Mouse (Mus musculus) adrenal gland (tissue): ENCODE results near the gene Pax5.

Experiments used
- intact Hi-C: fragments of 180-260 bp; cut with DNase I; formaldehyde crosslinking; loops from one replicate; pipeline ENCODE4 v1.15.1; 2025

The Pax5 gene

DNA sequence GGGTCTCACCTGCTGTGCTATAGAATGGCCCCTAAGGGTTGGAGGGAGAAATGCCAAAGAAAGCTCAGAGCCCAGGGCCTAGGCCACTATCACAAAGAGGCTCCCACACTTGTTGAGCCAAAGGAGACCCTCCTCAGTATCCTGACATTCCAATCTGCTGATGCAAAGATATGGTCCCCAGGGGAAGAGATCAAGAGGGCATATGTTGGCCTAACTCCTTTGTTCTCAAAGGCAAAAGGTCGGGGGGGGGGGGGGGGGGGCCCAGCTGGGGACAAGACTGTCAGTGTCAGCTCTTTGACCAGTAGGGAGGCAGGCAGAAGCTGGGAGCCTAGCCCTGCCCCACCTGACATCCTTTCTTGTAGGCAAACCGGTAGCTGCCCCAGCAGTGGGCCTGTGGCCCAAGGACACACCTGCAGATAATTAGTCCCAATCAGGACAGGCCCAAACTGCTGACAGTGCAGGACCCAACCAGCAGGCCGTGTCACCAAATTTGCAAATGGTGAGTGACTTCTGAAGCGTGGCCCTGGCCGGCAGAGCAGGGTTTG lies 108.0 kb downstream of the Pax5 start:
- intact Hi-C loops = no loop called here

DNA sequence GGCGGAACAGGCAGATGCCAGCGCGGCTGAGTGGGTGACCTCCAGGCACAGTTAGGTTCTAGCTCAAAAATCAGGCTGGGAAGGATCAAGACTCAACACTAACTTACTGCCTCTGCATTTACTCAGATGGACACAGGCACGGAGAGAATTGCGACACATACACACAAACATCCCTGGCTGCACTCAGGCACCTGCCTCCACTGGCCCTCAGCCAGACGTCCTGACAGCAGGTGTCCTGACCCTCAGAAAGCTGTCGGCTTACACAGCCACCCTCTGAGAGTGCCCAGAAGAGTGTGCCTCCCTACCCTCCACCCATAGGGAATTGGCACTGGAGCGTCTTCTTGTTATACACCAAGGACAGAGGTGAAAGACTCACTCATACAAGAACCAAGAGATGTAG lies 108.9 kb downstream of the Pax5 start:
- intact Hi-C loops = no loop called here

DNA sequence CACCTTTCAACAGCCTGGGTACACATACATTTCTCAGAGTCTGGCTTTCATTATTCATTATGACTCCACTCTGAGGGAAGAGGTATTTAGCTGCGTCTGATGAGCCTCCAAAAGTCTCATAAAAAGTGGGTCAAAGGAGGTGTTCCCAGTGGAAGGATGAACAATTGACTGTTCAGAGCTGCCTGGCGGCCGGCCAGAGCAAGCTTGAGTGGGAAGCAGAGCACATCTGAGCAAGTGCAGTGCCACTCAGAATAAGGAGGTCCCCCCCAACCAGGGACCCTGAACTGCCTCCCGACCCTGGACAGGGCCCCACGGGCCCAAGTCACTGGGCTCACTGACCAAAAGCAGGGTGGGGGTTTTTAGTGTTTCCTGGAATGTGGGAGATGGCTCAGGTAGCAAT lies 109.4 kb downstream of the Pax5 start:
- intact Hi-C loops = no loop called here

DNA sequence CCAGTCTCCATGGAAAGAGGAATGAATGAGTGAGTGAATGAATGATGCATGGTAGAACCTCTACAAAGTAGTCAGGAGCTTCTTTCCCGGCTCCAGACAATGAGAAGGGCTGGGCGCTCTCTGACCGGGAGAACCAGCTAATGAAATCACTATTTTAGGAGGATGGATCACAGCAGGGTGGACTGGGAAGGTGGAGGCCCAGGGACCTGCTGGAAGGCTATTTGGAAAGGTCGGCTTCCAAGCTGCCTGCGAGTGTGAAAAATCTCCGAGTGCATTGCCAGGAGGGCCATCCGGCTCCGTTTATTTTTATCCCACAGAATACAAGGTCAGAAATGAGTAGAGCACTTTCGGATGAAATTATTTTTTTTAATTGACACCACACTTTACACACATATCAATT lies 112.3 kb downstream of the Pax5 start:
- intact Hi-C loops = no loop called here

DNA sequence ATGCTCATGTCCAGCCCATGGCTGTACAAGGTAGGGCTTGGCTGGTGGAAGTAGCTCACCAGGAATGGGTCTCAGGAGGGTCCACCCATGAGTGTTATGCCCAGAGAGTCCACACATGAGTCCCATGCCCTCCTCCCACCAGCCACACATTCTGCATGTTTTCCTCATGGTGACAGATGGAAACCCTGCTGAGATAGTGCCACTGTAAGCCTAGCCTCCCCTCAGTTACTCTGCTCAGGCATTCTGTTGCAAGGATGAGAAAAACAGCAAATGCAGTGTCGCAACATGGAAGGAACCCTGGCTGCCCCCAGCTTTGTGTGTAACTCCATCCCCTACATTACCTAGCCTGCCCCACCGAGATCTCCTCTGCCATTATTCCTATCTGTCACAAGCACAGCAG lies 117.2 kb downstream of the Pax5 start:
- intact Hi-C loops = no loop called here

DNA sequence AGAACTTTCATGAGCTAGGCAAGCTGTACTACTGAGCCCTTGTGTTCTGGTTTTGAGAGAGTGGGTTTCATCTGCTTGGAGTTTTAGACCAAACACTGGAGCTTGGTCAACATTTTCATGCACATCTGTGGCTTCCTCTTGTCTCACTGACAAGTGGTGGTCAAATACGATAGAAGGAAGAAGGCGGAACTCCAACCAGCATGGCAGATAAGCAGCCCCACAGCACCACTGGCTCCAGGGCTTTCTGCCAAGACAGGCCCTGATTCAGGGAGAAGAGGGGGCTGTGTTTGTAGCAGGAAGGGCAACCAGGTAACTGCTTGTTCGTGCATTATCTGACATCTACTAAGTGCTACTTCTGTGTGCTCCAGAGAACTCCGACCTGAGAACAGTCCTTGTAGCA lies 127.6 kb downstream of the Pax5 start:
- intact Hi-C loops = no loop called here

DNA sequence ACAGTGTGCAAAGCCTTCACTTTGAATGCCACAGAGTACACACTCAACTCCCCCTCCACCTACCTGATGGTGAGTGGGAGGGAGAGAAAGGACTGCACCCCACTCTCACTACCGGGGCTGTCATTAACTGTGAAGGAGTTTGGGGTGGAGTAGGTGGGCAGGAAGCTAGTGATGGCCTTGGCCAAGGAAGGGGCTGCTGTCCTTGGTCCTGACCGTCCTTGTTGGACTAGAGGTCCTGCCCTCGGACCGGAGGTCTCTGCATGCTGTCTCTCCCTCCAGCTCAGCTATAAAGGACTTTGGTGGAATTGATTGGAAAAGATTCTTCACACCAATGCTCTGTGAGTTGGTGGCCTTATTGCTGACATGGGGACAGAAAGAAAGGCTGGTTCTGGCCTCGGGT lies 131.7 kb downstream of the Pax5 start:
- intact Hi-C loops = loop anchor here (5.0 kb wide), 2 partner anchors 89 to 334 kb away; no protein-coding TSS in a partner anchor

DNA sequence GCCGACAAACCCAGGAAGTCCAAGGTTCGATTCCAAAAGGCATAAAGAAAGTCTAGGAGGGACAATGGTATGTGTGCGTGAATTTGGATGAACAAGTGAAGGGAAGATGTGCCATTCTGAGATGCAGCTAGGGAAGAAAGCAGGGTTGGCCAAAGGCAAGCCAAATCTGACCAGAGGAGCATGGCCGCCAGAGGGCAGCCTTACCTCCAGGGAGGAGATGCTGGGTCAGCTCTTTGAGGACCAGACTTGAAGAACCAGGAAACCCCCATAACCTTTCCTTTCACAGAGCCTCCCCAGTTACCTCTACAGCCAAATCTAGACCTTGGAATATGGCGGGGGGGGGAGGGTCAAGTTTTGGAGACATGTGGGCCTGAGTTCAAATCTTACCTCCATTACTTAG lies 133.0 kb downstream of the Pax5 start:
- intact Hi-C loops = loop anchor here (5.0 kb wide), 2 partner anchors 90 to 335 kb away; no protein-coding TSS in a partner anchor

DNA sequence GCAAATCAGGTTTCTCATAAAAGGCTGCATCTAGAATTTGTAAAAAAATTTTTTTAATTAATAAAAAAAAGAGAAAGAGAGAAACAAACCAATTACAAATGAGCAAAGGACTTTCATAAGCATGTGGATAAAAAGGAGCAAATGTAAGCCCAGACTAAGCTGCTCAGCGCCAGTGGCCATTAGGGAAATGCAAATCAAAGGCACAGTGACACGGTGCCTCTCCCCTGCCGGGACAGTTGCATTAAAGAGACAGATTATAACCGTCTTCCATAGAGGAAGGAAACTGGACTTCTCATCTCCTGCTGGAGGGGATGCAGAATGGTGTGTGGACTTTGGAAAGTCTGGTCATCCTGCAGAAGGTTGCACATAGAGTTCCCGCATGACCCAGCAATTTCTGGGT lies 133.5 kb downstream of the Pax5 start:
- intact Hi-C loops = loop anchor here (5.0 kb wide), 2 partner anchors 91 to 336 kb away; no protein-coding TSS in a partner anchor

DNA sequence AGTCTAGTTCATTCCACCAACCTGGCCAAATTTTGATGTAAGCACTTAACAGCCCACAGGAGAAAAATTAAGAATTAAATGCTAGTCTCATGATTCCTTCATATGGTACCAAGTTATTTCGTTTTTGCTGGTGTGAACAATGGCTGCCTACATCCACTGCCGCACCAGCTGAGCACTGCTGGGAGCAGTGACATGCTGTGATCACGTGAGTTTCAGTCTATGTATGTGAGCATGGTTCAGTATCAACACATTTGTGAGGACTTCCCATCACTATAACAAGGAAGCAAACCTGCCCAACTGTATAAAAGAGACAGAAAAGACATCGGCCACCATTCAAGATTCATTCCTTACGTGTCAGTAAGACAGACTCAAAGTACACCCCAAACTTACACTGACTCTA lies 137.3 kb downstream of the Pax5 start:
- intact Hi-C loops = no loop called here

DNA sequence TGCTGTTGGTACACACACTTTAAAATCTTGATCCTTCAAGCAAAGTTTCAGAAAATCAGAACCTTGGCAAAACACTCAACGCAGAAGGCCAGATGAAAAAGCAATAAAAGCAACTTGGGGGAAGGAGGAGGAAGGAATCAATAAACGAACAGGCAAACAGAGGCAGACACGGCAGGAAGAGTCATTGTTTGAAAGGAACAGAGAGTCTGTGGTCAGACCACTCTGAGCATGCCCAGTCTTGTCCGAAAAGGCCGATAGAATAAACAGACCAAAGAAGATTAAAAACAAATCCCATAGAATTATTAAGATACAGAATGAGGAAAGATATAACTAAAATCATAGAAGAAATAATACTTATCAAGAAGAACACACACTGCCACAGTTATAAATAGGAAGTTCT lies 137.9 kb downstream of the Pax5 start:
- intact Hi-C loops = no loop called here

DNA sequence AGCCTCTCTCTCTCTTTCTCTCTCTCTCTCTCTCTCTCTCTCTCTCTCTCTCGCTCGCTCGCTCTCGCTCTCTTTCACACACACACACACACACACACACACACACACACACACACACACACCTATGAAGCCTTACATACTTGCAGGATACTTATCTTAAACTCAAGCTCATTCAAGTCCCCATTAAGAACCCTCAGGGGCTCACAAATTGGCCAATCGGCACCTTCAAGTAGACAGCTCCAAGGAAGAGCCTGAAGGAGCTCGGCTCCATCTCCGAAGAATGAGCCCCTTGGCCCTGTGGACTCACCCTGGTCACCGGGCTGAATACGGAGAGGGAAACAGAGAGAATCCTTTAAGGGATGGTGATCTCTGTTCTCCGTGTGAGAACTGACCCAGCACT lies 141.1 kb downstream of the Pax5 start:
- intact Hi-C loops = loop anchor here (10.0 kb wide), 1 partner anchor 244 kb away; no protein-coding TSS in a partner anchor

DNA sequence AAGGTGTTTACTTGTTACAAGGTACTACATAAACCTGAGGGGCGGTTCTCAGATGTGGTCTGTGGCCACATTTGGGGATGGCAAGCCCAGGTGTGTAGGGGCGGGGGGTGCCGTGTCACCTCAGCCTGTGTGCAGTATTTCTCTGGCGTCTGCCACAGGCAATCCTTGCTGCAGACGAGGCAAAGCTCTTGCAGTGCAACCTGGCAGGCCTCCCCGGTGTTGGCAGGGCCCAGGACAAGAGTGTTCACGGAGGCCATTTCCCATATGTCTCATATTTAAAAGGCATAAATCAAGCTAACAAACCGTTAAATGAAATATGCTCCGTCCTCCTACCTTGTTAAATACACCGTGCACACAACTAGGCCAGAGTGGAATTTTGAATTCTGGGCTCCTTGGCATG lies 141.6 kb downstream of the Pax5 start:
- intact Hi-C loops = loop anchor here (10.0 kb wide), 1 partner anchor 244 kb away; no protein-coding TSS in a partner anchor

DNA sequence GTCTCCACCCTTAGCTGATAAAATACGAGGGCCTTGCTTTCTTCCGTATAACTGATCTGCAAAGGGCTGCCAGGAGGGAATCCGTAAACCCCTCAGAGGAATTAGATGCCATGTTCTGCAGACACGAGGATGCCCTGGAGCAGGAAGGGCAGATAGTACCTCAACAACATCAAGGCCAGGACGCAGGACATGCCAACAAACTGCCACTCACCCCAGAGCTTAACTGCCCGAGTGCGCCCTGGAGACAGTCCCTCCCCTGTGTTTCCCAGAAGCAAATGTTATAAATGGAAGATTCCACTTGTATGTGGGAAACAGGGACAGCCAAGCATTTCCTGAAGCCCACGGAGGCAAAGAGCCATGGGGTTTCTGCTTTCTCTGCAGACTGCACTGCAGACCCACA lies 143.9 kb downstream of the Pax5 start:
- intact Hi-C loops = loop anchor here (10.0 kb wide), 1 partner anchor 242 kb away; no protein-coding TSS in a partner anchor

DNA sequence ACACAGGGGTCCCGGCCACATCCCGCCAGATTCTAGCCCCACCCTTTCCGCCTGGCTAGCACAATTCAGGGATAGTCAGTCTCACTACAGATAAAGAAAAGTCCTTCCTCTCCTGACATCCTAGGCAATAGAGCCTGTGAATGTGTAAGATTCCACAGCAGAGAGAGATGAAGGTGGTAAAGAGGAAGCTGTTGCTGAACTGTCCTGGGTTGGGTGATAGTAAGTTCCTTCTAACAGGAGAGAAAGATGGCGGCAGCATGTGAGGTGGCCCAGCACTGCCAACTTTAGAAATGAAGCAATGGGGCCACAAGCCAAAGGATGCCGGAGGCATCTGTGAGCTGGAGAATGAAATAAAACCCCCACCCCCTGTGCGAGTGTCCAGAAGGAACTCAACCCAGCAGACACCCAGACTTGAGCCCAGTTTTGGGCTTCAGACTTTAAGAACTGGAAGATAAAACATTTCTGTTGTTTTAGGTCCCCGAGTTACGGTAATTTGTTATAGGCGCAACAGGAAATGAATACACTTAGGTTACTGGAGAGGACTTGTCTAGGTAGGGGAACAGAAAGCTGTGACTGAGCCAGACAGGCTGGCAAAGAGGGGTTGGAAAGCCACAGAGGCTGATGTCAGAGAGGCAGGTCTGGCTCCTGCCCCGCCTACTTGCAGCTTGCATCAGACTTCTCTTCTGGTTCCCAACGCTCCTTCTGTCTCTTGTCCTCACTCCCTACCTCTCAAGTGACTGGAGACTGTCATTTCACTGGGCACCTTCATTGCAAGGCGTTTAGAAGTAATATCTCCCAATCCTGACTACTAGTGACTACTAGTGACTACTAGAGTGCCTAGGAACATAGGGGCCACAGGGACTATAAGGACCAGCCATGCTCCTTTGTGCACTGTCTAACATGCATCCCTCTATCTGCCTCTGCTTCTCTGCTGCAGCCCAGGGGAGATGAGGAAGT lies 144.9 kb downstream of the Pax5 start:
- intact Hi-C loops = loop anchor here (10.0 kb wide), 1 partner anchor 241 kb away; no protein-coding TSS in a partner anchor

DNA sequence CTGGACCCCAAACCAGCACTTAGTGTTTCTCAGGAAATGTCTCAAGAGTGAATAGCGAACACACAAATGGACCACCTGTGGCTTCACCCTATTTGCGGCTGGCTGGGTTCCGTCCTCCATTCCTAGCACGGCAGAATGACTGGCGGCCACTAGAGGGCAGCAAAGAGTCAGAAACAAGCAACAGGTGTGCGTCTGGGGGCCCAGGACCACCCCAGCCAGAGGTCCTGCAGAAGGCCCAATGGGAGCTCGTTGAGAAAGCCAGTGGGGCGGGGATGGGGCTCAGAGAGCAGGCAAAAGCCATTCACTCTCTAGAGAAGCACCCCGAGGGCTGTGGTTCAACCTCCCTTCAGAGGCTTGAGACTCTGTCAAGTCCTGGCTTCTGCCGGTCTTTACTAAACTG lies 145.7 kb downstream of the Pax5 start:
- intact Hi-C loops = loop anchor here (10.0 kb wide), 1 partner anchor 240 kb away; no protein-coding TSS in a partner anchor

DNA sequence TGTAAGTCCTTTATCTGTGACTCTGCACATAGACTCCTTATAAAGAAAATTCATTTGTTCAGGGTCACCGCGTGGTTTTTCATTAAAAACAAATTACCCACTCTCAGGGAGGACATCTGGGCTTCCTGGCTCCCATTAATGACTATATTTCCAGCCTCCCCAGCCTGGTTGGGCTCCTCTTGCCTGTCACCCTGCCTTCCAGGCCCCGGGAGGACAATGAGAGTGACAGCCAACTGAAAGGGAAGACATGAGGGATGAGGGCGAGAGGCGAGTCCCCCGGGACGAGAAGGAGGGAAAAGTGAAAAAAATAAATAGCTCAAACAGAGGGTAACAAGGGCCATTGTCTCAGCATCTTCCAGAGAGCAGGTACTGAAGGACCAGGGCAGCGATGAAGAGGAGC lies 149.3 kb downstream of the Pax5 start:
- intact Hi-C loops = loop anchor here (10.0 kb wide), 1 partner anchor 236 kb away; no protein-coding TSS in a partner anchor

DNA sequence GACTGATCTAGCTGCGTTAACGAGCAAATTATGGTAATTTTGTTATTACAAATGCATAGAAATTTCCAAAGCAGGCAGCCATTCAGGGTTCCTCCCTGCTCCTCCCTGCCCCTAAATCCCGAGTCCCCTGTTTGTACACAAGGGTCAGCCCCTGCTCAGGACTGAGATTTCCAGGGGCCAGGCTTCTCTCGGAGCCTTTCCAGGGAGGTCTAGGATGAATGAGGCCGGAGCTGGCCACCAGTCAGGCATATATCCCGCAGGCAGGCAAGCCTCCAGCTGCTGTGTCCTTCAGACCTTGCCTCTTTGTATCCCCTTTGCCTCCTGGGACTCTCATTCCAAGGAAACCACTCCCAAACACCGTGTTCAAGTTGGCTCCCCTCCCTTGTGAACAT lies 151.7 kb downstream of the Pax5 start:
- intact Hi-C loops = no loop called here

DNA sequence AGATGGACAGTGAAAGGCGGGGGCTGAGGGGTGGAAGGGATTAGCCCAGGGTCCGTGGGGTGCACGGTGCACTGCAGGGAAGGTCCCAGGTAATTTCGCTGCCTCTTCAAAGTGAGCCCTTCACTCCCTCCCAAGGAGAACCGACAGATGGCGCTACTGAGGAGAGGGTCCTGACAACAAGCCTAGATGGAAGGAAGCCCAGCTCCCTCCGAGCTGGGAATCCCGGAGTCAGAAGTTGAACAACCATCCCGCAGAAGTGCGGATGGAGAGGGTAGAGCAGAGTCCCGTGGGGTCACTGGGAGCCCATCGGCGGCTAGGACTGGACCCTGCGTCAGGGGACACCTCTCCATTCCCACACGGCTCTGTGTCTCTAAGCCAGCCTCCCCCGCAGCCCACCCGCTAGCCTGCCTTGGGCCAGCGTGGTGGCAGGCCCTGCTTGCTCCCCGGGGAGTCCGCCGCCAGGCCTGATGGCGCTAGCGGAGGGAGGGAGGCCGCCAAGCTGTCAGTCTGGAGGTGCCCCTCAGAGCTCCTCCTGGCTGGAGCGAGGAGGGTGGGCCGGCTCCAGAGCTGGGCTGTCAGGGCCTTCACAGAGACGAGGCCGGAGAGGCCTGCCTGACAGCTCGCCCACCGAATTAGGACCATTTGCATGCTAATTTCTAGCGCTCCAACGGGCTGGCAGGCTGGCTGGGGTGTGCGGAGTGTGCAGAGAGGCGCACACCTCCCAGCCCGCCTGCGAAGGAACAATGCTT lies 152.3 kb downstream of the Pax5 start:
- intact Hi-C loops = no loop called here

DNA sequence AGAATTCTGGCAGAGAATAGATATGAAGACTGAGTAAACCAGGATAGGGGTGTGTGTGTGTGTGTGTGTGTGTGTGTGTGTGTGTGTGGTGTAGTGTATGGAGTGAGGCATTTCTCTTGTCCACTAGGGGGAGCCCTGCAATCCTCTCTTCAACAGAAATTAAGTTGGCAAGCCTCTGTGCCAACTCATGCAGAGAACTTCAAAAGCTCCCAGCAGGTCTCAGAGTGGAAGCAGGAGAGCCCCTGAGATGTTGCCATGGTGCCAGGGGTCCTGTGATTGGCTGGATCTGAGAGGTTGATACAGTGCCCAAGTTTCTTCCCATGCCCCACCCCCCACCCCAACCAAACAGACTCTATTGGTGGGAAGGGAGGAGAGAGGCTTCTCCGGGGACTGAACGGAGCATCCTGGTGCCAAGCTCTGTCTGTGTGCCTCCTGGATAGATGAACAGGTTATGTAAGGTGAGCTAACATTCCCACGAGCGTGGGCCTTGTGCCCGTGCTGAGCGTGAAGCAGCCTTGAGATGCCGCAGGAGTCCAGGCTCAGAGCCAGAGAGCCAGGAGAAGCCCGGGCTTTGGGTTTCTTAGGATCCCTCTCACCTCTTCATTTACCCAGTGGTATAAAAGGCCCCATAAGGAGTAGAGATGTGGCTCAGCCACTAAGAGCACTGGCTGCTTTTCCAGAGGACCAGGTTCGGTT lies 153.6 kb downstream of the Pax5 start:
- intact Hi-C loops = no loop called here

DNA sequence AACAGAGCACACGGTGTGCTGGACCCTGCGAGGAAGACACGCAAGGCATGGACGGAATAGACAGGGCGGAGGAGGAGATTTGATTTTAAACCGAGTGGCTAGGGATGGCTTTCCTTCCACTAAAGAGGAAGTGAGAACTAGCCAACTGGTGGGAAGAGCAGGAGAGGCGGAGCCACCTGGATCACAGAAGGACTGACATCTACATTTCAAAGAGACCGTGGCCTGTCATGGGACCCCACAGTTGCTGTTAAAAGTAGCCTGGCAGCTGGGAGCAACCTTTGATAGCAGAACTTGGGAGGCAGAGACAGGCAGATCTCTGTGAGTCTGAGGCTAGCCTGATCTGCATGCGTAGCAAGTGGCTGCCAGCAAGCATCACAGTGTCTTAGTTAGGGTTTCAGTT lies 154.7 kb downstream of the Pax5 start:
- intact Hi-C loops = no loop called here
